Mouse (Mus musculus): ENCODE results near the gene Wfdc8. TPM values are rescaled to one million over a fixed set of nuclear protein-coding genes. Genes with fewer than 3 reads are reported as not detected.

The Wfdc8 gene
- polyA plus RNA-seq, 1 experiment from 2014 or later = not detected

DNA sequence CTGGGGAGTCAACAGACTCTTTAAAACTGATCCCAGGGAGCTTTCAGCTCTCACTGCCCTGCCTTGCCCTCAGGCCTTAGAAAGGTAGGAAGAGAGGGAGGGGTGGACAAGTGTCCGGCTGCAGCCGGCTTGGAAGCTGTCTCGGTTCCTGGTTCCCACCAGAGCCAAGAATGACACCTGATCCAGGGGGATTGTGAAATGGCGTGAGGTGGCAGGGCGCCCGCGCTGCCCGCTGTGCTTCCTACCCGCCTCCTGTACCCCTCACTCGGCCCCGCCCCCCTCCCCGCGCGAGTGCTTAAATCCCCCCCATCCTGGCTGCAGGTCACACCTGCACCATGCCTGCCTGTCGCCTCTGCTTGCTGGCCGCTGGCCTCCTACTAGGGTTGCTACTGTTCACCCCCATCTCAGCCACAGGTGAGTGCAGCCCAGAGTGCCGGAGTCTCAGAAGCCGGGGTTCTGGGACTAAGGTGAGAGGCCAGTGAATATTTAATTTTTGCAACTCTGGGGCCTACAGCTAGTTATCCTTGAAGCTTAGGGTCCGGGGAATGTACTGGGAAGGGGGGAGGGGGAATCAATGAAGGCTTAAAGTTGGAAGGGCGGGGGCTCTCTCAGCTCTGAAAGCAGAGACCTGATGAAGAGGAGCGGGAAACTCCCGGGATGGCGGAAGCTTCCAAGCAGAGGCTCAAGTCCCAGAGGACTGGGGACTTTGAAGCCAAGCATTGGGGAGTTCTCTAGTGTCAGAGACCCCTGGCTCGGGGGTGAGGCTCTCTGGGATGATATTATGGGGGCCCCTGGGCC lies 50.8 kb downstream of the Wfdc8 start, which contains the start of gene Wfdc2:
Gene Wfdc2 (plus strand): TSS at position 23 of the 798 bp plus-strand sequence.
- ATAC-seq (ENCODE audit: insufficient number of reproducible peaks, low FRiP score) = no peak
- H3K9me3 ChIP-seq (replicated peaks) = no peaks in the 10 kb centered on the region; the same call in 1 of the 2 replicates
- peaks cover 38% of the 10 kb centered on the region for H3K27me3 ChIP-seq (replicated peaks)
- H3K4me1 ChIP-seq (replicated peaks) = peaks cover 18% of the 10 kb centered on the region
- H3K36me3 ChIP-seq = no peaks in the 10 kb centered on the region
- H3K9ac ChIP-seq = peak within 1 kb of the TSS; percentile 76
- WGBS = 7% methylated on average over 24 of the region's 24 CpGs
- H3K4me2 ChIP-seq = peak within 1 kb of the TSS; percentile 99
- H3K27ac ChIP-seq (ENCODE audit: poor library complexity, severe bottlenecking) = no peak within 1 kb of the TSS
- peak within 1 kb of the TSS; percentile 55 for H3K4me3 ChIP-seq

DNA sequence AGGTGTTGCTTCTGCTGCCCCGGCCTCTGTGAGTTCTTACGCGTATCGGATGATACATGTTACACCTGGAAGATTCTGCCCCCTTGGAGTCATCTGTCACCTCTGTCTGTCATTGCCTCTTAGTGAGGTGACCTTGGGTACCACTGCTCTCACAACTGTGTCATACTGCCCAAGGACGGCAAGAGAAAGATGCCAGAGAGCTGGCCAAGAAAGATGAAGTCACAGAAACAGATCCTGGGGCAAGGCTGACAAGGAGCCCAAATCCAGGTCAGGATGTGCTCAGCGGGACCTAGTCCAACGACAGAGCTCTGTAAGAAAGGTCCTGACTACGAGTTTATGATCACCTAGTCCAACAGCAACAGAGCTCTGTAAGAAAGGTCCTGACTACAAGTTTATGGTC lies 53.3 kb downstream of the Wfdc8 start:
- no peaks in the 10 kb centered on the region for H3K36me3 ChIP-seq
- no peaks in the 10 kb centered on the region for H3K9me3 ChIP-seq (replicated peaks)
- peaks cover 37% of the 10 kb centered on the region for H3K27me3 ChIP-seq (replicated peaks)
- peaks cover 18% of the 10 kb centered on the region for H3K4me1 ChIP-seq (replicated peaks)
- 78% methylated on average over 8 of the region's 8 CpGs for WGBS
- H3K27ac ChIP-seq (ENCODE audit: poor library complexity, severe bottlenecking) = no peak overlapping the region
- H3K9ac ChIP-seq = no peak overlapping the region
- no peak for ATAC-seq (ENCODE audit: insufficient number of reproducible peaks, low FRiP score)
- no peak overlapping the region for H3K4me2 ChIP-seq
- H3K4me3 ChIP-seq = no peak overlapping the region

DNA sequence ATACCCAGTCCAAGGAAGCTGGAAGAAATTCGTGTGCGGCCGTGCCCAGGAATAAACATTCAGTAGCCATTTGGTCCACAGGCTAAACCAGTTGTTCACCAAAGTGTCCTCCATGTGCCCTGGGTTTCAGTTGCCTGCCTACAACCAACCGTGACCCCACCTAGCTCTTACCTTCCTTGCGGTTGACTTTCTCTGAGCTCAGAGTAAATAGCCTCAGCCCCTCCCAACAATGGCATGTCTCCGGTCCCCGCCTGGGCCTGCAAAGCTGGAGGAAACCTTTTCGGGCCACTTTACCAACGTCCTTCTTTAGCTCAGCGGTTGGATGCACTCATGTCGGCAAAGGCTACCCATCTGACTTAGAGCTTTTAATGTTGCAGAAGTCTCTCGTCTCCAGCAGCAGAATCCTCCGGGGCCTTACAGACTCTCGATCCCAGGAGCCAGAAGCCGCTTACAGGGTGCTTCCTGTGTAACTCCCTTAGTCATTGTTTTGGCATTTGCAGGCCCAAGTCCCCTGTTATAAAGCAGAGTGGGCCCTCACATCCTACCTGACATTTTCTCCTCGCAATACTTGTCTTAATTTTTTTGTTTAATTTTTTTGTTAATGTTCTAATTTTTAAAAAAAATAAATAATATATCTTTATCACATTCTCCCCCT lies 54.3 kb downstream of the Wfdc8 start:
- 30% methylated on average over 16 of the region's 16 CpGs for WGBS
- Histone ChIP-seq H3K4me2 (no peak overlapping the region), H3K36me3 (no peaks in the 10 kb centered on the region), H3K9me3 (replicated peaks) (no peaks in the 10 kb centered on the region), H3K9ac (no peak overlapping the region), H3K27me3 (replicated peaks) (peaks cover 27% of the 10 kb centered on the region), H3K4me1 (replicated peaks) (peaks cover 18% of the 10 kb centered on the region), H3K27ac (ENCODE audit: poor library complexity, severe bottlenecking) (no peak overlapping the region), H3K4me3 (no peak overlapping the region)
- no peak for ATAC-seq (ENCODE audit: insufficient number of reproducible peaks, low FRiP score)

DNA sequence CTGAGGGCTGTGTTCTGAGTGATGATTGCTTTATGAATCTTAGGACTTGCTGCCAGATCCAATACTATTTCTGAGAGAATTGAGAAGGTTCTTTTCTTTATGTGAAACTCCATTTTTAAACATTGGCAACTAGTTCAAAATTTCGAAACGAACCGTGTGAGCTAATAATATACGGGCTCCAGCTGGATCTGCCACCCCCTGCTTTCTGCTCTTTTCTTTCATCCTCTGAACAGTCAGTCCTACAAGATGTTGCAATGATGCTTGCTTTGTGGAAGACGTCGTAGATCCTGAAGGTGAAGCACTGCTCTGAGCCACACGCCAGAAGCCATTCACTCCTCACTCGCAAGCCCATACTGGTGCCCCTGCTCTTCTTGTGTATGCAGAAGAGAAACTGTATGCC lies 55.0 kb downstream of the Wfdc8 start:
- Histone ChIP-seq H3K4me2 (no peak overlapping the region), H3K4me3 (no peak overlapping the region), H3K27me3 (replicated peaks) (peaks cover 26% of the 10 kb centered on the region), H3K9me3 (replicated peaks) (no peaks in the 10 kb centered on the region), H3K27ac (ENCODE audit: poor library complexity, severe bottlenecking) (no peak overlapping the region), H3K9ac (no peak overlapping the region), H3K4me1 (replicated peaks) (peaks cover 15% of the 10 kb centered on the region), H3K36me3 (no peaks in the 10 kb centered on the region)
- 81% methylated on average over 8 of the region's 8 CpGs for WGBS
- no peak for ATAC-seq (ENCODE audit: insufficient number of reproducible peaks, low FRiP score)

DNA sequence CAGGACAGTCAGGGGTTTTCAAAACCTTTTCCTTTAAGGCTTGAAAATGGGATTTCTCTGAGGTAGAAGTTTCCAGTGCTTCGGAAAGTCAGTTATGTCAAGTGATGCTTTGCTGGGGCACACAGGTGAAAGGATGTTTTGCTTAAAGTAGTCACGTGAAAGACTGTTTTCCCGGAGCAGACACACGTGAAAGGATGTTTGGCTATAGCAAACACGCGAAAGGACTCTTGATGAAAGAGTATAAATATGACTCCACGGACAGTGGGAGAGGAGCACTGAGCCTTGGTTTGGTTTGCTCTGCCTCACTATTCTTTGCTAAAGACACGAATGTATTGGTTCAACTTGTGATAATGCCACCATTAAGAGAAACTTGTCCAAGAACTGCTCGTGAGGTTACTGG lies 61.9 kb downstream of the Wfdc8 start:
- Histone ChIP-seq H3K27ac (ENCODE audit: poor library complexity, severe bottlenecking) (no peak overlapping the region), H3K27me3 (replicated peaks) (peaks cover 10% of the 10 kb centered on the region; the same call in 1 of the 2 replicates), H3K4me1 (replicated peaks) (no peaks in the 10 kb centered on the region), H3K4me2 (no peak overlapping the region), H3K9me3 (replicated peaks) (no peaks in the 10 kb centered on the region), H3K36me3 (no peaks in the 10 kb centered on the region), H3K4me3 (no peak overlapping the region), H3K9ac (no peak overlapping the region)
- ATAC-seq (ENCODE audit: insufficient number of reproducible peaks, low FRiP score) = no peak
- 81% methylated on average over 9 of the region's 9 CpGs for WGBS

DNA sequence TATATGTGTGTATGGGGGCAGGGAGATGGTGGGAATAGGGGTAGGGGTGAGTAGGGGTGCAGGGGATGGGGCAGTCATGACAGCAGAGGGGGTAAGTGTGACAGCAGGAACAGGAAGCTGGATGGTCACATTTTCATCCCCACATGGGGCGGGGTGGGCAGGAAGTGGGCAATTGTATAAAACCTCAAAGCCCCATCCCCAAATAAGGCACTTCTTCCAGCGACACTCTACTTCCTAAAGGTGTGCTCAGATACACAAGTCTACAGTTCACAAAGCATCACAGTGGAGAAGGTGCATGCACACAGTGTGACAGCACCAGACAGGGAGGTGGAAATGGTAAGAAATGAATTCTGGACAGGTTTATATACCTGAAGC lies 62.5 kb downstream of the Wfdc8 start:
- H3K36me3 ChIP-seq = no peaks in the 10 kb centered on the region
- ATAC-seq (ENCODE audit: insufficient number of reproducible peaks, low FRiP score) = no peak
- 68% methylated on average over 2 of the region's 2 CpGs for WGBS

DNA sequence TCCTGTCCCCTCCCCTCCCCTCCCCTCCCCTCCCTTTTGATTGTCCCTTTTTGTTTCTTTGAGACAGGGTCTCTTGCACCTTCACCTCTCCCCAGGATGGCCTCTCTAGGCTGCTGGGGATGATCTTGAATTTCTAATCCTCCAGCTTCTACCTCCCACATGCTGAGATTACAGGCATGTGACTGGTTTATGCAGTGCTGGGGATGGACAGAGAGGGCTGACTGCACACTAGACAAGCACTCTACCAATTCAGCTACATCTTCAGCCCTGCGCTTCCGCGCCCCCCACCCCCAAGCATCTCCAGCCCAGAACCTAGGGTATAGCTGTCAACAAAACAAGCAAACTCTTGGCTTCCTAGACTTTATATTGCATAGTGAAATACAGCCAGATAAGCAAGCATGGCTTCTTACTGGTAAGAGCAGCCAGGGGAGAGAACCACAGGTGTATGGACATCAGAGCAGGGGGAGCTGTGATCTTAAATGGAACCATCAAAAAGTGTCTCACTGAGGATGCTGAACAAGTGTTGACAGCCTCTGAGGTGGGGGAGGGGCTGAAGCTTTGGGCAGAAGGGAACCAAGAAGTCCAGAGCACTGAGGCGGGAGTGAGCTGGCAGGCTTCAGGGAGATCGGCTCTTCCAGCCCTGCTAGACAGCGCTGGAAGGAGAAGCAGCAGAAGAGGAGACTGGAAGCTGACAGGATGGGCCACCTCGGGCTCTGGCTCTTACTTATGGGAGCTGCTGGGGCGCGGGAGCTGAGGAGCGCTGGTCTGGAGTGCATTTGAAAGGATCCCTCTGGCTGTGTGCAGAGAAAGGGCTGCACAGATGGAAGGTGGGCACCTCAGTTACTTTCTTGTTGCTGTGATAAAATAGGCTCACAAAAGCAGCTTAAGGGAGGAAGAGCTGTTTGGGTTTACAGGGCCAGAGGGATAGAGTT lies 63.2 kb downstream of the Wfdc8 start:
- Histone ChIP-seq H3K9me3 (replicated peaks) (no peaks in the 10 kb centered on the region), H3K9ac (no peak overlapping the region), H3K4me2 (no peak overlapping the region), H3K27ac (ENCODE audit: poor library complexity, severe bottlenecking) (no peak overlapping the region), H3K27me3 (replicated peaks) (peaks cover 10% of the 10 kb centered on the region; the same call in 1 of the 2 replicates), H3K4me1 (replicated peaks) (no peaks in the 10 kb centered on the region), H3K36me3 (no peaks in the 10 kb centered on the region), H3K4me3 (no peak overlapping the region)
- ATAC-seq (ENCODE audit: insufficient number of reproducible peaks, low FRiP score) = no peak
- WGBS = 22% methylated on average over 10 of the region's 10 CpGs

More for the DNA sequence above, 62.5 kb downstream of the Wfdc8 start:
- no peak overlapping the region for H3K4me3 ChIP-seq
- H3K4me2 ChIP-seq = no peak overlapping the region
- H3K27ac ChIP-seq (ENCODE audit: poor library complexity, severe bottlenecking) = no peak overlapping the region
- H3K9ac ChIP-seq = no peak overlapping the region
- no peaks in the 10 kb centered on the region for H3K4me1 ChIP-seq (replicated peaks)
- no peaks in the 10 kb centered on the region for H3K9me3 ChIP-seq (replicated peaks)
- peaks cover 10% of the 10 kb centered on the region; the same call in 1 of the 2 replicates for H3K27me3 ChIP-seq (replicated peaks)

DNA sequence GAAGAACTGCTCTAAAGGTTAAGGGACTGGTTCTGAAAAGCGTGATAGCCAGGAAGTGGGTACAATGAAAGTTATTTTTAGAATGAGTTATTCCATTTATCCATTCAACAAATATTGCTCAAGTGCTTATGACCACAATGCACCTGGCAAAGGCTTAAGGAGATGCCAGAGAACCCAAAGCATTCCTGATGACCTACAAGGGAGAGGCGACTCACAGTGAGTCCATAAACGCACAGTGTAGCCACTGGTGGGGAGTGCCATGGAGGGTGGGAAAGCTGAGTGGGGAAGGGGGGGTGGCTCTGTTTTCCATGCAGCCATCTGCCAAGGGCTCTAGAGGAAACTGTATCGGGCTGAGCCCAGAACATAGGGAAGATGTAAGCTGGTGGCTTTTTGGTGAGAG lies 64.1 kb downstream of the Wfdc8 start:
- no peaks in the 10 kb centered on the region for H3K9me3 ChIP-seq (replicated peaks)
- H3K4me2 ChIP-seq = no peak overlapping the region
- no peak overlapping the region for H3K27ac ChIP-seq (ENCODE audit: poor library complexity, severe bottlenecking)
- H3K9ac ChIP-seq = no peak overlapping the region
- peaks cover 15% of the 10 kb centered on the region; the same call in 1 of the 2 replicates for H3K27me3 ChIP-seq (replicated peaks)
- no peaks in the 10 kb centered on the region for H3K36me3 ChIP-seq
- 37% methylated on average over 4 of the region's 4 CpGs for WGBS
- H3K4me3 ChIP-seq = no peak overlapping the region
- no peak for ATAC-seq (ENCODE audit: insufficient number of reproducible peaks, low FRiP score)
- H3K4me1 ChIP-seq (replicated peaks) = no peaks in the 10 kb centered on the region

Other genes starting within 250 kb of the Wfdc8 start
- 0.44 and 1.2 TPM in 2 replicates for gene Slpi, start 224.5 kb downstream of the Wfdc8 start, polyA plus RNA-seq (2016; fragmentation: Nextera tagmentation; extraction: Ambion mirVana)
- 0.19 and 0.28 TPM in 2 replicates for gene Rbpjl, start 210.5 kb downstream of the Wfdc8 start, polyA plus RNA-seq (2016; fragmentation: Nextera tagmentation; extraction: Ambion mirVana)
- gene Matn4, start 208.5 kb downstream of the Wfdc8 start, polyA plus RNA-seq (2016; fragmentation: Nextera tagmentation; extraction: Ambion mirVana) = 6.2 and 6.4 TPM in 2 replicates
- 40.1 and 40.6 TPM in 2 replicates for gene Sdc4, start 169.7 kb downstream of the Wfdc8 start, polyA plus RNA-seq (2016; fragmentation: Nextera tagmentation; extraction: Ambion mirVana)
- 36.4 and 40.3 TPM in 2 replicates for gene Sys1, start 156.7 kb downstream of the Wfdc8 start, polyA plus RNA-seq (2016; fragmentation: Nextera tagmentation; extraction: Ambion mirVana)
- gene Gm20458, start 152.7 kb downstream of the Wfdc8 start, polyA plus RNA-seq (2016; fragmentation: Nextera tagmentation; extraction: Ambion mirVana) = 11.8 and 16.9 TPM in 2 replicates
- 0.19 TPM in 1 of 2 replicates, not detected in the other for gene Trp53tg5, start 139.9 kb downstream of the Wfdc8 start, polyA plus RNA-seq (2016; fragmentation: Nextera tagmentation; extraction: Ambion mirVana)
- 7.3 and 11.3 TPM in 2 replicates for gene Dbndd2, start 127.5 kb downstream of the Wfdc8 start, polyA plus RNA-seq (2016; fragmentation: Nextera tagmentation; extraction: Ambion mirVana)
- gene Pigt, start 116.1 kb downstream of the Wfdc8 start, polyA plus RNA-seq (2016; fragmentation: Nextera tagmentation; extraction: Ambion mirVana) = 53.4 and 54.3 TPM in 2 replicates
- 3.1 and 3.3 TPM in 2 replicates for gene Wfdc2, start 51.2 kb downstream of the Wfdc8 start, polyA plus RNA-seq (2016; fragmentation: Nextera tagmentation; extraction: Ambion mirVana)
- not detected in 2 replicates for gene Spint3, start 40.2 kb downstream of the Wfdc8 start, polyA plus RNA-seq (2016; fragmentation: Nextera tagmentation; extraction: Ambion mirVana)
- gene Wfdc6a, start 28.2 kb downstream of the Wfdc8 start, polyA plus RNA-seq (2016; fragmentation: Nextera tagmentation; extraction: Ambion mirVana) = 0.29 and 0.32 TPM in 2 replicates
- not detected in 2 replicates for gene Eppin, start 20.0 kb downstream of the Wfdc8 start, polyA plus RNA-seq (2016; fragmentation: Nextera tagmentation; extraction: Ambion mirVana)
- not detected in 2 replicates for gene Wfdc6b, start 104 bp downstream of the Wfdc8 start, polyA plus RNA-seq (2016; fragmentation: Nextera tagmentation; extraction: Ambion mirVana)
- gene Wfdc16, start 25.2 kb upstream of the Wfdc8 start, polyA plus RNA-seq (2016; fragmentation: Nextera tagmentation; extraction: Ambion mirVana) = not detected in 2 replicates
- gene Wfdc10, start 42.4 kb upstream of the Wfdc8 start, polyA plus RNA-seq (2016; fragmentation: Nextera tagmentation; extraction: Ambion mirVana) = not detected in 2 replicates
- gene Wfdc9, start 43.0 kb upstream of the Wfdc8 start, polyA plus RNA-seq (2016; fragmentation: Nextera tagmentation; extraction: Ambion mirVana) = not detected in 2 replicates
- gene Wfdc11, start 60.5 kb upstream of the Wfdc8 start, polyA plus RNA-seq (2016; fragmentation: Nextera tagmentation; extraction: Ambion mirVana) = not detected in 2 replicates
- gene Wfdc13, start 71.5 kb upstream of the Wfdc8 start, polyA plus RNA-seq (2016; fragmentation: Nextera tagmentation; extraction: Ambion mirVana) = not detected in 2 replicates
- 0.35 TPM in 1 of 2 replicates, not detected in the other for gene Spint4, start 84.9 kb upstream of the Wfdc8 start, polyA plus RNA-seq (2016; fragmentation: Nextera tagmentation; extraction: Ambion mirVana)
- not detected in 2 replicates for gene Spint5, start 101.7 kb upstream of the Wfdc8 start, polyA plus RNA-seq (2016; fragmentation: Nextera tagmentation; extraction: Ambion mirVana)
- 0.32 and 0.71 TPM in 2 replicates for gene Wfdc3, start 132.3 kb upstream of the Wfdc8 start, polyA plus RNA-seq (2016; fragmentation: Nextera tagmentation; extraction: Ambion mirVana)
- 62.9 and 71.0 TPM in 2 replicates for gene Dnttip1, start 132.4 kb upstream of the Wfdc8 start, polyA plus RNA-seq (2016; fragmentation: Nextera tagmentation; extraction: Ambion mirVana)
- 455 and 459 TPM in 2 replicates for gene Ube2c, start 156.3 kb upstream of the Wfdc8 start, polyA plus RNA-seq (2016; fragmentation: Nextera tagmentation; extraction: Ambion mirVana)
- 0.36 and 1.6 TPM in 2 replicates for gene Tnnc2, start 166.3 kb upstream of the Wfdc8 start, polyA plus RNA-seq (2016; fragmentation: Nextera tagmentation; extraction: Ambion mirVana)
- gene Snx21, start 172.2 kb upstream of the Wfdc8 start, polyA plus RNA-seq (2016; fragmentation: Nextera tagmentation; extraction: Ambion mirVana) = 30.8 and 31.7 TPM in 2 replicates
- gene Acot8, start 191.3 kb upstream of the Wfdc8 start, polyA plus RNA-seq (2016; fragmentation: Nextera tagmentation; extraction: Ambion mirVana) = 14.9 and 16.1 TPM in 2 replicates
- 5.4 and 6.7 TPM in 2 replicates for gene Zswim3, start 191.5 kb upstream of the Wfdc8 start, polyA plus RNA-seq (2016; fragmentation: Nextera tagmentation; extraction: Ambion mirVana)
- 9.8 and 10.1 TPM in 2 replicates for gene Zswim1, start 209.1 kb upstream of the Wfdc8 start, polyA plus RNA-seq (2016; fragmentation: Nextera tagmentation; extraction: Ambion mirVana)
- gene Spata25, start 214.9 kb upstream of the Wfdc8 start, polyA plus RNA-seq (2016; fragmentation: Nextera tagmentation; extraction: Ambion mirVana) = not detected in 2 replicates
- gene Ctsa, start 219.2 kb upstream of the Wfdc8 start, polyA plus RNA-seq (2016; fragmentation: Nextera tagmentation; extraction: Ambion mirVana) = 169 and 175 TPM in 2 replicates
- gene Neurl2, start 219.8 kb upstream of the Wfdc8 start, polyA plus RNA-seq (2016; fragmentation: Nextera tagmentation; extraction: Ambion mirVana) = 45.0 and 45.5 TPM in 2 replicates
- gene Pltp, start 244.1 kb upstream of the Wfdc8 start, polyA plus RNA-seq (2016; fragmentation: Nextera tagmentation; extraction: Ambion mirVana) = 9.7 and 9.9 TPM in 2 replicates